Mouse (Mus musculus): ENCODE results near the gene Hbq1a. TPM values are rescaled to one million over a fixed set of nuclear protein-coding genes. Genes with fewer than 3 reads are reported as not detected.
"Not testable (repeated sequence)": the region's sequence is repeated elsewhere in the genome, so short reads cannot be mapped to it uniquely, and the experiment has no call there.

Gene Hbq1a
- total RNA-seq (2021), result 1 to 10 TPM; 1.1 to 1.8 TPM
- long read RNA-seq, experiment 1, partial matches to known transcripts, result 0 of 1 reads
- long read RNA-seq, experiment 1, other reads (novel, unspliced or antisense), result 0 of 1 reads
- long read RNA-seq, experiment 2, partial matches to known transcripts, result 0 of 1 reads
- long read RNA-seq, experiment 2, other reads (novel, unspliced or antisense), result 0 of 1 reads

DNA sequence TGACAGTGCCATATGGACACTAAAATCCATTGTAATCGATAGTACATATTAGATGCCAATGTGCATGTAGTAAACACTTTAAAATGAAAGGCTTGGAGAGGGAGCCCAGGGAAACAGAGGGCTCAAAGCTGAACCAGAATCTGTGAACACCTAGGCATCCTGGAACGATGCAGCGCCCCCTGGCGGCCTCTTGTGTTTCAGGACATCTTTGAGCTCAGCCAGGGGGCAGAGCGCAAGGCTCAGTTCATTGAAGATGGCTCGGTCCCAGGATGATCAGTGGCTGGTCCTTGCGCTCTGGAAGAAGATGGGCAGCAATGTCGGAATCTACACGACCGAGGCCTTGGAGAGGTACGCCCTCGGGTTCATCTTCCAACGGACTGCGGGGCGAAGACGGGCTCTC lies at the start of gene Hbq1a:
Gene Hbq1a, plus strand, starts transcription at position 205 of the 400 bp plus-strand sequence.
- peak within 1 kb of the TSS; percentile 18; the same call in 1 of the 2 replicates for H3K4me3 ChIP-seq
- not testable (repeated sequence) for H3K27ac ChIP-seq
- DNase-seq (ENCODE audit: low spot score in 2 of 2), result peak; percentile 53 to 71
- TF ChIP-seq CTCF (conservative IDR thresholded peaks at IDR 0.05), result peak; percentile 86

- no peak for DNase-seq (ENCODE audit: low spot score in 2 of 2)
- TF ChIP-seq CTCF (conservative IDR thresholded peaks at IDR 0.05), result no peak
- H3K4me3 ChIP-seq, result no peak overlapping the region
- H3K27ac ChIP-seq, result no peak overlapping the region
Observed at GRCm38 (mm10) chr11:32250880-32251763, 48.7 kb upstream of the Hbq1a start.

GRCm38 (mm10) chr11:32253121-32253520 lies 46.7 kb upstream of the Hbq1a start:
- DNase-seq (ENCODE audit: low spot score in 2 of 2), result no peak
- no peak for TF ChIP-seq CTCF (conservative IDR thresholded peaks at IDR 0.05)
- H3K27ac ChIP-seq, result no peak overlapping the region
- no peak overlapping the region for H3K4me3 ChIP-seq

DNA sequence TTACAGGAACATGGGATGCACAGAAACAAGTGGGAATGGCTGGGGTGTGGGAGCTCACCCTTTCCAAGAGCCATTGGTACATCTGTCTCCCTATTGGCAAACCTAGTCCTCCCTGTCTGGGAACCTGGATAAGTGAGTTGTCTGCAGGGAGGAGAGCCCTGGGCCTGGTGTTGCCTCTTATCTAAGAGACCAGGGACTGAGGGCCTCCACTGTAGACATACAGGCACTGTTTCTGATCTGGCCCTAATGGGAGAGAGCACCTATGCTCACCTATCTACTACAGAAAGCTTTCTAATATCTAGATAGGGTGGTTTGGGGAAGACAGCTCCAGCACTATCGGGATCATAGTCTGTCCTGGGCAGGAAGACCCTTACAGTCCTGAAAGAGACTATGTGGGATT lies 43.7 kb upstream of the Hbq1a start:
- H3K4me3 ChIP-seq, result no peak overlapping the region
- peak overlapping the region; percentile 47; the same call in 1 of the 2 replicates for H3K27ac ChIP-seq
- no peak for TF ChIP-seq CTCF (conservative IDR thresholded peaks at IDR 0.05)
- no peak for DNase-seq (ENCODE audit: low spot score in 2 of 2)

- TF ChIP-seq CTCF (conservative IDR thresholded peaks at IDR 0.05), result no peak
- Histone ChIP-seq H3K27ac (peak overlapping the region; percentile 47; the same call in 1 of the 2 replicates), H3K4me3 (no peak overlapping the region)
- no peak for DNase-seq (ENCODE audit: low spot score in 2 of 2)
Observed at GRCm38 (mm10) chr11:32256566-32256965, 43.3 kb upstream of the Hbq1a start.

GRCm38 (mm10) chr11:32262674-32263415 lies 37.0 kb upstream of the Hbq1a start:
- no peak for TF ChIP-seq CTCF (conservative IDR thresholded peaks at IDR 0.05)
- Histone ChIP-seq H3K4me3 (no peak overlapping the region), H3K27ac (no peak overlapping the region)
- DNase-seq (ENCODE audit: low spot score in 2 of 2), result no peak

GRCm38 (mm10) chr11:32265117-32265738 lies 34.6 kb upstream of the Hbq1a start:
- Histone ChIP-seq H3K4me3 (no peak overlapping the region), H3K27ac (no peak overlapping the region)
- no peak for TF ChIP-seq CTCF (conservative IDR thresholded peaks at IDR 0.05)
- DNase-seq (ENCODE audit: low spot score in 2 of 2), result no peak

- no peak for TF ChIP-seq CTCF (conservative IDR thresholded peaks at IDR 0.05)
- no peak for DNase-seq (ENCODE audit: low spot score in 2 of 2)
- Histone ChIP-seq H3K27ac (peak overlapping the region; percentile 3; the same call in 1 of the 2 replicates), H3K4me3 (no peak overlapping the region; the same call in 1 of the 2 replicates)
Observed at GRCm38 (mm10) chr11:32266194-32266593, 33.7 kb upstream of the Hbq1a start.

DNA sequence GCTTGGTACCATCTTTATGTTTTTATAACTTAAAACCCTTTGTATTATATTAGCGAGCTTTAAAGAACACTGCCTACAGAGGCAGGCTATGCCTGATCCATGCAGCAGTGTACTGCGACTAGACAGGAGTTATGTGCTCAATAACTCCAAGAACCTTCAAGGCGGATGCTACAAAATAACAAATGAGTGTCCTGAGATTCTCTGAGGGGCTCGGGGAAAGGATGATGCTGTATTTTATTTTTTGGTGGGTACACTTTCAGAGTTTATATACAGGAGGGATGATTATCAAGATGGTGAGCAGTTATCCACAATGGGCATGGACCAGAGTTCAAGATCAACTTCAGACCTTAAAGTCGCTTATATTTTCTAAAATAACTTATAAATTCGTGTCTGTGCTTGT lies 33.1 kb upstream of the Hbq1a start:
- Histone ChIP-seq H3K4me3 (peak overlapping the region; percentile 71), H3K27ac (peak overlapping the region; percentile 98)
- no peak for DNase-seq (ENCODE audit: low spot score in 2 of 2)
- TF ChIP-seq CTCF (conservative IDR thresholded peaks at IDR 0.05), result no peak

- peak; percentile 33 for TF ChIP-seq CTCF (conservative IDR thresholded peaks at IDR 0.05)
- Histone ChIP-seq H3K4me3 (peak within 1 kb of the TSS; percentile 71), H3K27ac (peak within 1 kb of the TSS; percentile 98)
- DNase-seq (ENCODE audit: low spot score in 2 of 2), result peak; percentile 95 to 96
Observed at GRCm38 (mm10) chr11:32267188-32267884, 32.5 kb upstream of the Hbq1a start, which contains the start of gene Nprl3. TSS of gene Nprl3 (minus strand) at chr11:32267707.

GRCm38 (mm10) chr11:32267964-32268363 lies 31.9 kb upstream of the Hbq1a start:
- peak overlapping the region; percentile 98 for H3K27ac ChIP-seq
- DNase-seq (ENCODE audit: low spot score in 2 of 2), result no peak
- H3K4me3 ChIP-seq, result peak overlapping the region; percentile 71
- TF ChIP-seq CTCF (conservative IDR thresholded peaks at IDR 0.05), result no peak

DNA sequence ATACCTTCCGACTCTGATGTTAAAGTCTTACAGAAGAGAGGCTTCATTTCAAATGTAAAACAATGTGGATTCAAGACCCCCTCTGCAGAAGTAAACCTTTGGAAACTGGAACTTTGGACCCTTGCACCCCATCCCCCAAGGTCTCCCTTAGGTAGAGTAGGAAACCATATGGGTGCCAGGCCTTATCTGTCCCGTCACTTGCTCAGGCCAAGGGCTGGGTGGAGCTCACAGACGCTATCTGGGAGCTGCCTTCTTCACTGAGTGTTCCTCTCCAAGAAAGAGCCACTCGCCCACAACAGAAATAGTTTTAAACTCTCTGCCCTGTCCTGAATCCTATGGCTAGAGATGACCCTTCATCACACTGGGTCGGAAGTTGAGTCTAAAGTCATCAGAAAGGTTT lies 30.9 kb upstream of the Hbq1a start:
- DNase-seq (ENCODE audit: low spot score in 2 of 2), result no peak
- Histone ChIP-seq H3K4me3 (no peak overlapping the region), H3K27ac (no peak overlapping the region)
- no peak for TF ChIP-seq CTCF (conservative IDR thresholded peaks at IDR 0.05)
